Mouse (Mus musculus): ENCODE results near the gene Bach2.
A peak's percentile ranks its signal among the peaks of the same experiment; 100 is the strongest.

Gene Bach2

GRCm38 (mm10) chr4:32428738-32429137, 190.1 kb downstream of the Bach2 start:
- DNase-seq (ENCODE audit: low spot score) = no peak

GRCm38 (mm10) chr4:32430136-32430535, 191.5 kb downstream of the Bach2 start:
- DNase-seq (ENCODE audit: low spot score) = no peak

GRCm38 (mm10) chr4:32430981-32431380, 192.4 kb downstream of the Bach2 start:
- DNase-seq (ENCODE audit: low spot score) = no peak

GRCm38 (mm10) chr4:32432271-32432781, 193.7 kb downstream of the Bach2 start:
- no peak for DNase-seq (ENCODE audit: low spot score)

GRCm38 (mm10) chr4:32432945-32433344, 194.3 kb downstream of the Bach2 start:
- DNase-seq (ENCODE audit: low spot score) = no peak

GRCm38 (mm10) chr4:32434612-32435011, 196.0 kb downstream of the Bach2 start:
- no peak for DNase-seq (ENCODE audit: low spot score)

- peak; percentile 11 for DNase-seq (ENCODE audit: low spot score)
Observed at GRCm38 (mm10) chr4:32439974-32440739, 201.6 kb downstream of the Bach2 start.

GRCm38 (mm10) chr4:32440740-32441072, 202.1 kb downstream of the Bach2 start:
- DNase-seq (ENCODE audit: low spot score) = no peak

- no peak for DNase-seq (ENCODE audit: low spot score)
Observed at GRCm38 (mm10) chr4:32444671-32445196, 206.1 kb downstream of the Bach2 start.

GRCm38 (mm10) chr4:32447850-32448249, 209.2 kb downstream of the Bach2 start:
- DNase-seq (ENCODE audit: low spot score) = no peak

- DNase-seq (ENCODE audit: low spot score) = no peak
Observed at GRCm38 (mm10) chr4:32461986-32462385, 223.4 kb downstream of the Bach2 start.

GRCm38 (mm10) chr4:32463065-32463464, 224.5 kb downstream of the Bach2 start:
- DNase-seq (ENCODE audit: low spot score) = no peak

GRCm38 (mm10) chr4:32464540-32464939, 225.9 kb downstream of the Bach2 start:
- no peak for DNase-seq (ENCODE audit: low spot score)

- DNase-seq (ENCODE audit: low spot score) = no peak
Observed at GRCm38 (mm10) chr4:32466031-32466430, 227.4 kb downstream of the Bach2 start.

GRCm38 (mm10) chr4:32477977-32478660, 239.5 kb downstream of the Bach2 start:
- no peak for DNase-seq (ENCODE audit: low spot score)

- no peak for DNase-seq (ENCODE audit: low spot score)
Observed at GRCm38 (mm10) chr4:32479231-32479630, 240.6 kb downstream of the Bach2 start.

GRCm38 (mm10) chr4:32479801-32480700, 241.4 kb downstream of the Bach2 start:
- DNase-seq (ENCODE audit: low spot score) = no peak

GRCm38 (mm10) chr4:32481366-32482055, 242.9 kb downstream of the Bach2 start:
- DNase-seq (ENCODE audit: low spot score) = no peak

- DNase-seq (ENCODE audit: low spot score) = no peak
Observed at GRCm38 (mm10) chr4:32482138-32482537, 243.5 kb downstream of the Bach2 start.

- no peak for DNase-seq (ENCODE audit: low spot score)
Observed at GRCm38 (mm10) chr4:32482936-32483335, 244.3 kb downstream of the Bach2 start.

GRCm38 (mm10) chr4:32485848-32486247, 247.2 kb downstream of the Bach2 start:
- DNase-seq (ENCODE audit: low spot score) = no peak
